Mouse (Mus musculus) liver, embryonic 18 days (tissue): ENCODE measurements around the gene Pctp. TPM values are rescaled to one million over a fixed set of nuclear protein-coding genes. Genes with fewer than 3 reads are reported as not detected.

Experiments used
- polyA plus RNA-seq: library from polyadenylated mRNA; depleted of rRNA; stranded (reverse); fragments of >200 nt; gene quantifications from 2 replicates; pipeline ENCODE4 v1.2.3, GENCODE M21; 2012; rRNA removed

Pctp gene
- polyA plus RNA-seq = 17.8 and 24.3 TPM in 2 replicates

DNA sequence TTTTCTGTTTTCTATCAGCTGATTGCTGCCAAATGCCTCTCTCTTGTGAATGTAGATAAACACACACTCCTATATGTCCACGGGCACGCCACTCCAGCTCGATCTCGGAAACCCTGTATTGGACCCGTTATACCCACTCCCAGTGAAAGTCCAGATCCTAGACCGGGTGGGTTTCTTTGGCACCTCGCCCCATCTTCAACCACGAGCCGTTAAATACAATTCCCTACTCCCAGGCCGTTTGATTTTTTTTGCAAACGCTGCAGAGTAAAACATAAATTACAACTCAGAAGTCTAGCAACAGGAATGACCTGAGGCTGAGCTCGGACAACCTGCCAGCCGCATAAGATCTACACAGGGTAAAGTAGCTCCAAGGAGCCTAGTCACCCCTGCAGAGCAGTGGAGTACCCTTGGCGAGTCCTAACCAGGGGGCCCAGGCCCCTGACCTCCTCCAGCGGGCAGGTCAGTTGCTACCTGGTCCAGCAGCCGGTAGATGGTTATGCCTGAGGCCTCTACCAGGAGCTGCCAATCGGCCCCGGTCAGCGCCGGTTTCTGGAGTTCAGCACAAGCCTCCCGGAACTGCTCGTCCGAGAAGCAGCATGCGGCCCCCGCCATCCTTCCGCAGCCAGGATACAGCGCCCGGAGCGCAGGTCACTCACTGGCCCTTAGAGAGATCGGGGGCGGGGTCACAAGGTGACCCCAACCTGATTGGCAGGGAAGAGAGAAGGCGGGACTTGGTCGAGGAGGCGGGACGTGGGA is at the start of gene Pctp:
Gene Pctp, minus strand, starts transcription at position 664 of the 756 bp plus-strand sequence.

DNA sequence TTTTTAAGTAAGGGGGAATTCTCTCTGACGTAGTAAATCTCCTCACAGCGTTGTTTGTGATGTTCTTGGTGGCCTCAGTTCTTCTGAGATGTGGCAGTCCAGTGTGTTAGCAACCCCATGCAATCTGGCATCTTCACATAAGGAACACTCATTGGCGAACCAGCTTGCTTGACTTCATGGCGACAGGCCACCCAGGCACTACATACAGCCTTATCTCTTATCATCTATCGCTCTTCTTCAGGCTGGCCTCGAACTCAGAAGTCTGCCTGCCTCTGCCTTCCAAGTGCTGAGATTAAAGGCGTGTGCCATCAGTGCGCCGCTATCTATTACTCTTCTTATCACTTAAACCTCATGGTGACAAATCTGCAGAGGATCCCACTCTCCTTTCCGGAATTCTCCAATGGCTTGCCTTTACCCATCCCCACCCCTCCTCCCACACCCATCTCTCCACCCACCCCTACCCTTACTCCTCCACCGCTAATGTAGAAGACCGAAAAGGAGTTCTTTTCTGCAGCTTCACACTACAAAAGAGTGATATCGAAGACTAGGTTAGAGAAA is 27.2 kb upstream of the Pctp start, which contains the start of gene Tmem100:
Gene Tmem100, plus strand, starts transcription at position 508 of the 558 bp plus-strand sequence.

Other genes starting within 250 kb of the Pctp start
- not detected in 2 replicates for gene Ankfn1, start 225.2 kb downstream of the Pctp start, polyA plus RNA-seq
- gene Tmem100, start 27.5 kb upstream of the Pctp start, polyA plus RNA-seq = 0.31 and 0.48 TPM in 2 replicates
- 5.1 and 5.4 TPM in 2 replicates for gene Gm45716, start 184.8 kb upstream of the Pctp start, polyA plus RNA-seq
- 25.4 and 25.9 TPM in 2 replicates for gene Mmd, start 246.6 kb upstream of the Pctp start, polyA plus RNA-seq